Mouse (Mus musculus): ENCODE measurements at regions not wholly inside any gene's neighbourhood (a gene's known extent, or its start where the extent isn't known, plus 50 kb on each side); places are given as distances from the start of the nearest gene placed in this dataset.

DNA sequence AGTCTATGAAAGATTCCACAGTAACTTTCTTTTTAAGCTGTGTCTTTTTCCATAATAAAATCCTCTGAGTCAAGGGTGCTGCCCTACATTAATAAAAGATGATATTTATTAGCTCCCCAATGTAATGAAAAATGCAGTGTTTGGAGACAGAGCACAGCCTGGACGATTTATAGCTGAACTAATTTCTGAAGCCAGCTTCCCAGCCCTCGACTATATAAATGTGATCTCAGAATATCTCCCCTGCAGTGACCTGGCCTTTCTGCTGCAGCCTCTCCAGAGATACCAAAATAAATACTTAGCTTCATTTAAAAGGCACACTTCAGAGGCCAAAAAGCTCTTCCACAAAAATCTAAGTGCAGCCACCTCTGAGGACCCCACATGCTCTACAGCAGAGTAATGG lies 534.7 kb downstream of the Zfp619 start:
- no peak for DNase-seq

DNA sequence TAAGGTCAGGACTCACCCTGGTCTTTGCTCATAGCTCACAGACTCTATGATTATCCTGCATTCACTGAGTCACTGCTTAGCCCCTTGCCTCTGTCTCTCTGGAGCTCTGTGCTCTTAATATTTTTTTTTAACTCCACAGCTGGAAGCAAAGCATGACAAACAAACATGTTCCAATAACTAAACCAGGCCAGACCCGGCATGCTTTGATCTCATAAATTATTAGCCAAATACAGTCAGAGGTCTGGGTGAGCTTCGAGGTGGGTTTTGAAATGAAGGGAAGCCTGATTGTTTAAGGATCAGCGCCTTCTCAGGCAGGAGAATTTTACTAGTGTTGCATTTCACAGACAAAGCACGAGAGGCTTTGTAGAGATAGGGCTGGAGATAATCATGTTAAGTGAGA lies 541.3 kb downstream of the Zfp619 start:
- DNase-seq = no peak

GRCm38 (mm10) chr7:40064631-40065030 lies 547.1 kb downstream of the Zfp619 start:
- no peak for DNase-seq

DNA sequence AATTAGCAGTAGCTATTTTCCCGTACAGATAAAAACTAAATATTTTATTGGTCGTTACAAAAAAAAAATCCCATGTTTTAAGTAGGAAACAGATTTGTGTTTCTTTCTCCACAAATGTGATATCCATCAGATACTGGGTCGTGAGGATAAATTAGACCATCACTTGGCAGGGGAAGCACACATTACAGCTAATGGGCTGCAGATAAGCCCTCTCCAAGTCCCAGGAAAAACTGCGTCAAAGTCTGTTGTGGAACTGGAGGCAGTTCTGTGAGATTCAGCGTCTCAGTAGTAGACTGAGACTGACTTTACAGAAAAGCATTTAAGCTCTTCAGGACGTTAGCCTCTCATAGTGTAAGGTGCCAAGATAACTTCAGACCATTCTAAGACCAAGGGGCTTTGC lies 548.0 kb downstream of the Zfp619 start:
- DNase-seq = no peak

GRCm38 (mm10) chr7:40067378-40067777 lies 549.8 kb downstream of the Zfp619 start:
- DNase-seq = no peak

DNA sequence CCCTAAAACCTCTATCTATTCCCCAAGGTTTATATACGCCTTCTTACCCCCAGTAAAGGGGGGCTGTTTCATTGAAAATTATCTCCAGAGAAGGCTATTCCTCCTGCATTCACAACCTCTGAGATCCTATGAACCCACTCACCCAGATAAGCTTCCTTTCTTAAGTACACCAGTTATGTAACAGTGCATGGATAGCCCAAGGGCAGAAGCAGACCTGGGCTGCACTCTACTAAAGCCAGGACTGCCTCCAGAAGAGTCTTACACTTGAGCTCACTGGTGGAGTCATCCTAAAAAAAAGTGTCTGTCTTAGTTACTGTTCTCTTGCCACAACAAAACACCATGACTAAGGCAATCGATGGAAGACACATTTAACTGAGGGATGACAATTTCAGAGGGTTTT lies 553.7 kb downstream of the Zfp619 start:
- DNase-seq = no peak

DNA sequence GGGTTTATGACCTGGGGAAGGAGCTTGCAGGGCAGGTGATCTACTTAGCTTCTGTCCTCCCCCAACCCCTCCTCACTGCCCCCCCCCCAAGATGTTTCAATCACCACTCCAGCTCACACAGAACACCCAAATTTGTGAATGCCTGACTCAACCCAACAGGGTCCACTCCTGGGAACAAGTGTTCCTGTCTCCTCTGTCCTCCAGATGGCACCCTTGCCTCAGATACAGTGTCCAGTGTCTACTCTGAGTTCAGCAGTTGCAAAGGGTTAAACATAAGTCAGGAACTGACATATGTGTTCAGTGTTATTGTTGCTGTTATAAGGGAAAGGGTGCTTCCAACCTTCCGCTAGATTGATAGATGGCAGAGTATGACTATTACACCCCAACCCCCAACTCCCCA lies 554.9 kb downstream of the Zfp619 start:
- no peak for DNase-seq

GRCm38 (mm10) chr7:40086236-40086635 lies 568.7 kb downstream of the Zfp619 start:
- no peak for DNase-seq

GRCm38 (mm10) chr7:40097094-40097493 lies 579.5 kb downstream of the Zfp619 start:
- no peak for DNase-seq

DNA sequence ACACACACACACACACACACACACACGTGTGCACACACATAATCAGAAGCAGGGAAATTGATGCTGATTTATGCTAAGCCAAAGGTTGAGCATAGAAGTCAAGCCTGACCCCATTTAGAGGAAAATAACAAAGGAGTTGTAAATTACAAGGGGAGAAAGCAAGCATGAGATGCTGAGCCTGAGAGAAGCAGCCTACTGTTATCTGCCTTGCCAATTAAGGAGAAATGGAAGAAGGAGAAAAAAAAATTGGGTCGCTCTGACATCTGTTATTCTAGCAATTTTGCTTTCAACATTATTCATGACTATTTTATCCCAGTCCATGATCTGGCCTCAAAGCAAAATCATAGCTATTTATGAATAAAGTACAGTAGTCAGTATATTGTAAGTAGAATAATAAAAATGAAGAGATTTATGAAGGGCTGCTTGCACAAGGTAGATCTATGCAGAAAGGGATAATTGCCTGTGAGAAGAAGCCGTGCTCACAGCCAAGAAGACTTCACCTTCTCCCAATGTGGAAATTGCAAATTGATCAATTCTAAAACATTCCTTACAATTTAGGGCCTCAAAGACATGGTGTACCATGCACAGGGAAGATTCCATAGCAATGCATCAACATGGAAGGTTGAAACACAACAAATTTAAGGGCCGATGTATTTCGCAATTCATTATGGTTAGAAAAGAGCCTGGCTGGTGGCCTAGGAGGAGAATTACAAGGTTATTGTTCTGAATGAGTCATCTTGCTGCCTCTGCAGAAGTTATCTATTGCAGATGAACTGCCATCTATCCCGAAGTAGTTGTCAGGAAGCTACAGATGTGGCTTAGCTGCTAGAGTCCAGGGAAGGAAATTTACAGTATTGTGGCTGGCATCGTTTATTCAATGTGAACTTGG lies 585.7 kb downstream of the Zfp619 start:
- no peak for DNase-seq

DNA sequence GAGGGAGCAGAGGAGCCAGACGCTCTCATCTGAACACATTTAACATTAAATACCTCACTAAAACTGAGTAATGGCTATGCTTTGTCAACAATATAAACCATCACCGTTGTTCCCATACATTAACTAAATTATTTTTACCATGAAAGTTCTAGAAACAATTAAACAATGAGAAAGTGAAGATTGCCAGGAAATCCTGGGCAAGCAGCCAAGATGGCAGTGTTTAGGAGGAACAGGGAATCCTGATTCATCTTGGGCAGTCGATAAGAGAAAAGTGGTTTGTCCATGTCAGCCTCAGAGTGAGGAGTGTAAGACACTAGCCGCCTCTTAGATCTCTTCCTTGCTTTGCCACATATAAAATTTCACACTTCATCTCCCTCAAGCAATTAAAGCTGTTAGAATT lies 625.3 kb downstream of the Zfp619 start:
- DNase-seq = no peak

DNA sequence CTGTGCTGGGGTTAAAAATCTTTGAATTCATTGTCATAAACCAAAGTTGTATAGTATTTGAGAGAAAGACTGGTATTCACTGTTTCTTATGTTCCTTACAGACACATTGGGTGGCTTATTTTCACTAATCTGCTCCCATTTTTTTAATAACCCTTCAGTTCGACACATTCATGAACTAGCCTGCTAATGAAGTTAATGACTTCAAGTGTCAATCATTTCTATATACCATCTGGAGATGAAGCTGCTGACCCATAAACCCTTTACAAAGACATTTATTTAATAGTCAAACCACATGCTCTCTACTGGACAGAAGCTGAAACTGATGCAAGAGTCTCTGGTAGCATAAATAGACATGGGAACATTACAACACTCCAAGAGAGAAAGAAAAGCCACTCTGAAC lies 626.9 kb downstream of the Zfp619 start:
- no peak for DNase-seq

GRCm38 (mm10) chr7:40177570-40177969 lies 660.0 kb downstream of the Zfp619 start:
- DNase-seq = no peak

- DNase-seq = no peak
Observed at GRCm38 (mm10) chr7:40195366-40195765, 677.8 kb downstream of the Zfp619 start.

GRCm38 (mm10) chr7:40202615-40203014 lies 685.0 kb downstream of the Zfp619 start:
- DNase-seq = no peak

DNA sequence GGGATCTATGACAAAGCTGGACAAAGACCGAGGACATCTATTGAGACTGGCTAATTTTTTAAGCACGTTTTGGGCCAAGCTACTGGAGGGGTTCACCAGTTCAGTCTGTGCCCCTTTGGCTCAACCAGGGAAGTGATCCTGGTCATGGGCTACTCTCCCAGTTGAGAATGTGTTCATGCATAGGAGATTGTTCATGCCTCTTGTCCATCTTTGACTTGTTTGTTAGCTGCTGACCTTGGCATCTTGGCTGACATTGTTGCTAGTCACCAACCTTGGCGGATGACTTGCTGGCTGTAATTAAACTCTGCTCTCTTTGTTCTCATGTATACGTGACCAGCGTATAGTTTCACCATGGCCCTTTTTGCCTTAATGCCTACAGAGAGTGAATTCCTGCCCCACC lies 686.2 kb upstream of the Vstm2b start:
- DNase-seq = no peak

DNA sequence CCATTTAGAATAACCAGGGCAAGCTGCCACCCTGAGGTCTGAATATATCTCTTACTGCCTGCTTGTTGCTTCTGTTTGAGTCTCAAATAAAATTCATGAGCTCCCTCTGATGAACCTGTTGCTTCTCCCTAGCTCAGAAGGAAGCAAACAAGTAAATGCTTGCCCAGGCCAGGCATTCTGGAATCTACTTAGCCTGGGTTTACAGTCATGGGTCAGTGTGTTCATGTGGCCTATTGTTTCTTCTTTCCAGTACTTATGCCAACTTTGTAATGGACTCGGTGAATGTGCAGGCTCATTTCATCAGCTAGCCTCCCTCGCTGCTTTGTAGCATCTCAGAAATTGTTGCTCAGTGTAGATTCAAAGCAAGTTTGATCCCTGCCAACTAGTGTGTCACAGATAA lies 685.6 kb upstream of the Vstm2b start:
- DNase-seq = no peak

- no peak for DNase-seq
Observed at GRCm38 (mm10) chr7:40213646-40214045, 684.5 kb upstream of the Vstm2b start.

DNA sequence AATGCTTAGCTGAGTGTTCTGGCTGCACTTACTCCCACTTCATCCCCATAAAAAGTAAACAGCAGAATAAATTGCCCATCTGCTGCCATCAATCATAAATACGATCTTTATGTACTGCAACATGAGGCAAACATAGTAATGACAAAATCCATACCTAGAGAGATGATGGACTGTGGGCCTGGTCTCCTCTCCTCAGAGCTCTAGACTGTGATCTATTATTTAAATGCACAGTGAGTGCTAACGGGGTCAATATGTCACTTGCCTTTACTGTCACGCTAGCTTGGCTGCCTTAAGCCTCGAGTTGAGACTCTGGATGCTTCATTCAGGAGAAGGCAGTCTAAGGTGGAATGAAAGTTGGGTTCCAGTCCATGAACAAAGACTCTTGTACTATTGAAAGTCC lies 683.7 kb upstream of the Vstm2b start:
- no peak for DNase-seq

DNA sequence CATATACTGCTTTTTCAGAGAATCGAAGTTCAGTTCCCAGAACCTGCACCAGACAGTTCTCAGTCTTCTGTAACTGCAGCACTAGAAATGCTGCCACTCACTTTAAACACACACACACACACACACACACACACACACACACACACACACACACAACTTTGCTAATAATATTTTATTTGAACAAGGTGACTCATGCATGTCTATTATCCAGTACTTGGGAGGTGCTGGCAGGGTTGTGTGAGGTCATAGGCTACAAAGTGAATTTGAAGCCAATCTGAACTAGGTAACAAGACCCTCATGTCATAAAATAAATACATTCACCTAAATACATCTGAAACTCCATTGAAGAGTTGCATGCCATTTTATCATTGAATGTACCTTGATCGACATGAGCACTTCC lies 682.9 kb upstream of the Vstm2b start:
- DNase-seq = no peak

DNA sequence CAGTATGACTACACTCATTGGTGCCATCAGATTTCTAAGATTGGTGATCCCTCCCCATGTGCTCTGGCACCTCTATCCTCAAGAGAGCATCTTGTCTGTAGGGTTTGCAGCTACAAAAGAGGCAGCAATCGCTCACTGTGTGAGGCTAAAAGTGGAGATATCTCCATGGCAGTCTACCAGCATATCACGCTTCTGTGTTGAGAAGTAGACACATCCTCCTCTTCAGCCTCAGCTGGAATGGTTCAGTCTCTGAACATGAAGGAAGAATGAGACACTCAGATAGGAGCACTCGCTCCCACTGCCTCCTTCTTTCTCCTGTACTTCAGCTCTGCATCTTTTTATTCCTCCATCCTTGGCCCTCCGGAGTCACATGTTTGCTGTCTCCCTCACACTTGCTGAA lies 677.6 kb upstream of the Vstm2b start:
- DNase-seq = no peak

DNA sequence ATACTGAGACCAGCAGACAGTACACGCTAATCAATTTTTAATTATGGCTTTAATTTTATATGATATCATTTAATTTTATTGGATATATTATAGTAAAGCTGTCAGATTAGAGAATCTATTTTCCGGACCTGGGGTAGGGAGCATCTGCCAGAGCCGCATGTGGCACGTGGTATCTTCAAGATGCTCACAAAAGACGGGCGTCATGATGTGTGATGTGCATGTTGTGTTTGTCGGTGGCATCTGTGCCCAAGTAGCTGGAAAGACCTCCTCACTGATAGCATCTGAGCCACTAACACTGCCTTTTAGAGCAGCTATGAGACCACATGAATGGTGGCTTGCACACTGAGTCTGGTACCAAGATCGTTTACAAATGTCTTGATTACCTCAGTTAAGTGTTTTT lies 652.9 kb upstream of the Vstm2b start:
- no peak for DNase-seq

DNA sequence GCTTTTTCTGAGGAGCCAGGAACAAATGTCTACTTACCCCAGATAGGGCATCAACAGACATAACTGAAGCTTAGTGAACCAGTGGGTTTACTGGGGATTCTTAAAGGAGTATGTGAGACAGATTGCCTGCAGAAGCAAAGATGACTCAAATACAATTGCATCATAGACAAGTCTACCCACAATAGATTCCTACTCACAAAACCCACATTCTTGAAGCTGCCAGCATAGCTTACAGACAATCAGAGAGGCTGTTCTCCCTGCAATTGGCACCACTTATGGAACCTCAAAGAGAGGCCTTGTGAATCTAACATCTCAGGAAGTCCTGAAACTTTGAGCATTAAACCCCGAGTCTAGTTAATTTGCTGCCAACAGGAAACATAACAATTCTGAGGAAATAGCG lies 649.6 kb upstream of the Vstm2b start:
- DNase-seq = no peak

DNA sequence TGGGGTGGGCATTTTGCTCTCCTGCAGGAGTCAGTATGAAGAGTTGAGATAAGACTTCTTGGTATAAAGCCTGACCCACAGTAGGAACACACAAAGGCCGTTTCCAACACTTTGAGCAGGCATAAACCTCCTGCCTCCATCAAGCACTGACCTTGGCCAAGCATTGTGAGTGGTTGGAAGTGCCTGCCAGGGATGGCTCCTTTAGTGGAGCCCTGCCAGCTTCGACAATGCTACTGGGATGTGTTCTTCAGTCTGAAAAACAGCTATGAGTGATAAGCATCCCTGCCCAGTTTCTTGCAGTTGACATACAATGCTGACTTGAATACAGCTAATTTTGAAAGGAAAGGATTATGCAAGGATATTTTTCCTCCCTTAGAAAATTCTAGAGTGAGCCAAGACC lies 644.6 kb upstream of the Vstm2b start:
- no peak for DNase-seq

- DNase-seq = no peak
Observed at GRCm38 (mm10) chr7:40257733-40258376, 640.3 kb upstream of the Vstm2b start.

All from thymus, postnatal 4 days (tissue).